22 mouse cellular contexts compared by ENCODE assay signal in genomic region chr6:121380576-121380975, GRCm38 (mm10). TPM values are rescaled to one million over a fixed set of nuclear protein-coding genes. Genes with fewer than 3 reads are reported as not detected.
A peak's percentile ranks its signal among the peaks of the same experiment; 100 is the strongest.
DNase-seq lines count a peak whose midpoint lies in the region; TF ChIP-seq lines count a peak whose summit lies in the region.
"Had no signal": no experiment of that assay in that cellular context is flagged by ENCODE, and none has a peak within 500 bp of the region (broad histone marks: within the 10 kb centered on the region; RNA-seq: fewer than 3 reads in every experiment).

No protein-coding gene starts in this region.

- peak overlapping the region; percentile 8; the same call in 1 of the 2 replicates for H3K9ac ChIP-seq in heart, adult 2 months (ENCODE audit: low read depth, low read length)
- H3K9ac ChIP-seq: embryonic facial prominence, embryonic 12.5 days; forebrain, embryonic 13.5 days; forebrain, embryonic 15.5 days; forebrain, postnatal 0 days had no signal

- H3K27ac ChIP-seq in gastrocnemius, adult 2 months = peak overlapping the region; percentile 74
- peak overlapping the region; percentile 58 for H3K27ac ChIP-seq in heart, adult 2 months
- H3K27ac ChIP-seq: embryonic facial prominence, embryonic 10.5 days; embryonic facial prominence, embryonic 12.5 days; forebrain, embryonic 13.5 days; forebrain, embryonic 15.5 days had no signal

- no peak for TF ChIP-seq EP300 in heart, adult 2 months (IDR thresholded peaks at IDR 0.05; ENCODE audit: insufficient read depth, low read depth, low read length)

- H3K36me3 ChIP-seq in heart, adult 2 months (ENCODE audit: control insufficient read depth, insufficient read depth, low read length) = no peaks in the 10 kb centered on the region
- H3K36me3 ChIP-seq: embryonic facial prominence, embryonic 10.5 days; embryonic facial prominence, embryonic 12.5 days; forebrain, embryonic 15.5 days; G1E had no signal

- no peaks in the 10 kb centered on the region for H3K79me2 ChIP-seq in heart, adult 2 months (replicated peaks; ENCODE audit: control insufficient read depth, insufficient read depth, low read length)

- 66% methylated on average over 8 of the region's 8 CpGs for WGBS in heart, adult 2 months

- intact Hi-C loops in gastrocnemius, adult 2 months (cut with DNase I) = no loop called here
- intact Hi-C loops in heart, adult 2 months (cut with DNase I) = no loop called here

- no peaks in the 10 kb centered on the region for H3K4me1 ChIP-seq in heart, adult 2 months (ENCODE audit: control insufficient read depth, insufficient read depth, low read length)
- H3K4me1 ChIP-seq: forebrain, embryonic 15.5 days had no signal

- TF ChIP-seq POLR2A in heart, adult 2 months (IDR thresholded peaks at IDR 0.05; ENCODE audit: insufficient read depth, low read depth, low read length) = no peak

- TF ChIP-seq CTCF in gastrocnemius, adult 2 months (IDR thresholded peaks at IDR 0.05) = no peak
- no peak for TF ChIP-seq CTCF in heart, adult 2 months (IDR thresholded peaks at IDR 0.05)

- H3K4me3 ChIP-seq in gastrocnemius, adult 2 months = peak overlapping the region; percentile 44
- no peak overlapping the region; the same call in 1 of the 2 replicates for H3K4me3 ChIP-seq in heart, adult 2 months
- H3K4me3 ChIP-seq: embryonic facial prominence, embryonic 10.5 days; embryonic facial prominence, embryonic 12.5 days; forebrain, embryonic 13.5 days; forebrain, embryonic 15.5 days had no signal

- H3K27me3 ChIP-seq in heart, adult 2 months (ENCODE audit: control insufficient read depth, insufficient read depth, low read length) = no peaks in the 10 kb centered on the region
- H3K27me3 ChIP-seq: forebrain, embryonic 15.5 days had no signal

- no peak for DNase-seq in gastrocnemius, adult 2 months
- no peak for DNase-seq in gastrocnemius, adult 18-20 months (ENCODE audit: low spot score)
- DNase-seq in heart, adult 2 months = peak in 1 of 2 experiments; percentile 14
- no peak for DNase-seq in heart, postnatal 4 days
- DNase-seq in Muller cell, postnatal 12 days (ENCODE audit: inconsistent ontology term) = peak; percentile 39
- DNase-seq in left cerebral cortex, adult 18-20 months (ENCODE audit: low spot score in 2 of 2) = no peak
- DNase-seq: adrenal gland, adult 2 months; adrenal gland, postnatal 10 days; adrenal gland, postnatal 25 days; B cell, adult 2 months; cerebellum, adult 11-12 months; cerebellum, adult 2 months; cerebellum, adult 9-10 months; cerebellum, postnatal 10 days; cerebellum, postnatal 25 days; forebrain, postnatal 0 days had no signal

RNA-seq across cellular contexts. Expression of gene Slc6a12, which starts 37.7 kb away (rescaled TPM):
- total RNA-seq in gastrocnemius, adult 2 months (2021) = under 1 TPM; 0.11 to 0.20 TPM
- total RNA-seq in gastrocnemius, adult 18-20 months (2021) = under 1 TPM in 1 of 2 experiments, not detected in 1; 0.26 TPM
- not detected for total RNA-seq in heart, adult 2 months (2021)
- 0.18 and 0.23 TPM in 2 replicates for polyA plus RNA-seq in heart, adult 2 months (2012; rRNA removed)
- total RNA-seq in heart, postnatal 4 days (2021) = under 1 TPM; 0.27 to 0.29 TPM
- 1 to 10 TPM in 1 of 2 experiments, under 1 TPM in 1; 1.00 to 1.2 TPM for total RNA-seq in left cerebral cortex, adult 18-20 months (2021)
- total RNA-seq: G1E had no signal
- polyA plus RNA-seq: CD4-positive, CD25-positive, alpha-beta regulatory T cell, adult 4 months; embryonic facial prominence, embryonic 12.5 days; G1E had no signal
